Mouse (Mus musculus) E14TG2a.4 (cell line): ENCODE results near the gene Cxcl10.

Source experiments
- H3K27me3 ChIP-seq: 2 replicates; pipeline ENCODE4 v1.6.1; 2014; ENCODE audit warnings: low read length, control low read depth; ENCODE audit not compliant: insufficient read depth
- H3K36me3 ChIP-seq: 2 replicates; pipeline ENCODE4 v1.6.1; 2014; ENCODE audit warnings: low read length, control low read depth; ENCODE audit not compliant: insufficient read depth
- H3K4me1 ChIP-seq: replicated peaks from 2 replicates; pipeline ENCODE4 v1.6.1; 2014; ENCODE audit warnings: low read depth, low read length, control low read depth
- H3K4me3 ChIP-seq: replicated peaks from 2 replicates; pipeline ENCODE4 v1.5.1; 2014; ENCODE audit warnings: mild to moderate bottlenecking, low read length
- H3K9me3 ChIP-seq: 2 replicates; pipeline ENCODE4 v1.6.1; 2014; ENCODE audit warnings: low read length, control low read depth
- CTCF ChIP-seq: conservative IDR thresholded peaks from 2 replicates; pipeline ENCODE4 v1.5.1; 2014; ENCODE audit warnings: low read length
- NANOG ChIP-seq: IDR thresholded peaks from 2 replicates; pipeline ENCODE4 v1.6.1; 2014; ENCODE audit warnings: borderline replicate concordance, low read length, mixed read lengths
- POU5F1 ChIP-seq: IDR thresholded peaks from 2 replicates; pipeline ENCODE4 v1.6.1; 2014; ENCODE audit warnings: low read length, borderline replicate concordance

Cxcl10 gene

GRCm38 (mm10) chr5:92332359-92332840 lies 16.3 kb downstream of the Cxcl10 start:
- H3K27me3 ChIP-seq = peaks cover 14% of the 10 kb centered on the region
- no peak for TF ChIP-seq CTCF
- no peak for TF ChIP-seq POU5F1
- H3K4me1 ChIP-seq = peaks cover 16% of the 10 kb centered on the region
- H3K36me3 ChIP-seq = no peaks in the 10 kb centered on the region
- H3K4me3 ChIP-seq = peak overlapping the region; percentile 20; the same call in 1 of the 2 replicates
- H3K9me3 ChIP-seq = no peaks in the 10 kb centered on the region

GRCm38 (mm10) chr5:92331635-92332338 lies 16.9 kb downstream of the Cxcl10 start, which contains the start of gene Art3:
Gene Art3, plus strand, starts transcription at chr5:92331827.
- H3K4me3 ChIP-seq = peak within 1 kb of the TSS; percentile 20; the same call in 1 of the 2 replicates
- peaks cover 16% of the 10 kb centered on the region for H3K4me1 ChIP-seq
- peaks cover 2% of the 10 kb centered on the region; the same call in 1 of the 2 replicates for H3K9me3 ChIP-seq
- H3K36me3 ChIP-seq = no peaks in the 10 kb centered on the region
- H3K27me3 ChIP-seq = peaks cover 14% of the 10 kb centered on the region
- TF ChIP-seq POU5F1 (no peak), CTCF (no peak), NANOG (no peak)

- H3K4me3 ChIP-seq = no peak overlapping the region
- H3K9me3 ChIP-seq = peaks cover 7% of the 10 kb centered on the region; the same call in 1 of the 2 replicates
- peaks cover 16% of the 10 kb centered on the region for H3K4me1 ChIP-seq
- no peak for TF ChIP-seq NANOG
- no peak for TF ChIP-seq CTCF
- no peak for TF ChIP-seq POU5F1
- peaks cover 14% of the 10 kb centered on the region for H3K27me3 ChIP-seq
- H3K36me3 ChIP-seq = no peaks in the 10 kb centered on the region
These were observed 17.6 kb downstream of the Cxcl10 start for GRCm38 (mm10) chr5:92331122-92331521.

- H3K4me1 ChIP-seq = peaks cover 20% of the 10 kb centered on the region
- peaks cover 14% of the 10 kb centered on the region for H3K27me3 ChIP-seq
- peaks cover 7% of the 10 kb centered on the region; the same call in 1 of the 2 replicates for H3K9me3 ChIP-seq
- TF ChIP-seq NANOG (no peak), CTCF (no peak), POU5F1 (no peak)
- H3K36me3 ChIP-seq = no peaks in the 10 kb centered on the region
- no peak within 1 kb of the TSS for H3K4me3 ChIP-seq
These were observed 20.8 kb downstream of the Cxcl10 start, which contains the start of gene Cxcl9 for GRCm38 (mm10) chr5:92327929-92328328. Gene Cxcl9, minus strand, starts transcription at chr5:92328079.

DNA sequence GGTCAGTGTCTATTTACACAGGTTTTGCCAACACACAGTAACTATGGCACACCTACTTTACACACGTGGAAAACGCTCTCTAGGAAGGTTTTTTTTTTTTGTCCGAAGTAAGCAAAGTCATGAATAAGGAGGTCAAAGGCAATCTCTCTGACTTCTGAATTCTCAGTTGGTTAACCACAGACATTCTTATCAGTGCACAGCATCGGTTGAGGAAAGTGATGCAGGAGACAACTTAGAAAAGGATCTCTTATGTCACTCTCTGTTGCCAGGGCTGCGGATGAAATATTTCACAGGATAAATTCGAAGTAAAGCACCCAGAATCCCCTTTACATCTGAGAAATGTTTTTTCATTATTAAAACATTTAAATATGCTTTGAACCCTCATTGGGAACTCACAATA lies 21.3 kb downstream of the Cxcl10 start:
- Histone ChIP-seq H3K9me3 (peaks cover 7% of the 10 kb centered on the region; the same call in 1 of the 2 replicates), H3K36me3 (no peaks in the 10 kb centered on the region), H3K4me3 (no peak overlapping the region), H3K27me3 (peaks cover 14% of the 10 kb centered on the region), H3K4me1 (peaks cover 15% of the 10 kb centered on the region)
- TF ChIP-seq POU5F1 = no peak
- TF ChIP-seq CTCF = no peak
- no peak for TF ChIP-seq NANOG

- H3K36me3 ChIP-seq = no peaks in the 10 kb centered on the region
- H3K4me3 ChIP-seq = no peak overlapping the region
- TF ChIP-seq NANOG (no peak), CTCF (no peak), POU5F1 (no peak)
- H3K27me3 ChIP-seq = 0 out of 2 replicates have a peak, but pooled peaks cover 7% of the 10 kb centered on the region
- H3K4me1 ChIP-seq = peaks cover 14% of the 10 kb centered on the region; the same call in 1 of the 2 replicates
- peaks cover 7% of the 10 kb centered on the region; the same call in 1 of the 2 replicates for H3K9me3 ChIP-seq
These were observed 25.4 kb downstream of the Cxcl10 start for GRCm38 (mm10) chr5:92323264-92323663.

DNA sequence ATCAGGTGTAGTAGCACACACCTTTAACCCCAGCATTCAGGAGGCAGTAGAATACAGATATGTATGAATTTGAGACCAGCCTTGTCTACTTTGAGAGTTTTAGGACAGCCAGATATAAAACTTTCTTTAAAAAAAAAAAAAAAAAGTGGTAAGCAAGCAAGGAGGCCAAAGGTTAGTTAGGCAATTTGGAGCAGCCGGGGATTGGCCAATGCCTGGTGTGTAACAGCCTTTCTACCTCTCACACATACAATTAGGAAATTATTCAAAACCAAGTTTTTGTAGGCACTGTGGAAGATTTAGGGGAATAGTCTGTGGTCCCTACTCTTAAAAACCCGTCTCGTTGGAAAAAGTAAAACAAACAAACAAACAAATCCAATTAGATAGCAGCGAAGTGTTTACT lies 26.1 kb downstream of the Cxcl10 start:
- Histone ChIP-seq H3K36me3 (no peaks in the 10 kb centered on the region), H3K27me3 (0 out of 2 replicates have a peak, but pooled peaks cover 7% of the 10 kb centered on the region), H3K4me1 (peaks cover 15% of the 10 kb centered on the region; the same call in 1 of the 2 replicates), H3K9me3 (peaks cover 7% of the 10 kb centered on the region; the same call in 1 of the 2 replicates), H3K4me3 (no peak overlapping the region)
- TF ChIP-seq CTCF (no peak), NANOG (no peak), POU5F1 (no peak)

- H3K4me3 ChIP-seq = no peak overlapping the region
- H3K4me1 ChIP-seq = peaks cover 15% of the 10 kb centered on the region; the same call in 1 of the 2 replicates
- no peaks in the 10 kb centered on the region for H3K36me3 ChIP-seq
- peaks cover 5% of the 10 kb centered on the region; the same call in 1 of the 2 replicates for H3K9me3 ChIP-seq
- no peak for TF ChIP-seq CTCF
- TF ChIP-seq POU5F1 = no peak
- TF ChIP-seq NANOG = no peak
- 0 out of 2 replicates have a peak, but pooled peaks cover 7% of the 10 kb centered on the region for H3K27me3 ChIP-seq
These were observed 26.9 kb downstream of the Cxcl10 start for GRCm38 (mm10) chr5:92321631-92322400.
